Mouse (Mus musculus) G1E (cell line): ENCODE measurements around the gene C1galt1c1. TPM values are rescaled to one million over a fixed set of nuclear protein-coding genes. Genes with fewer than 3 reads are reported as not detected.

Experiments
- ATAC-seq: 2 replicates; pipeline ENCODE4 v1.8.0; 2016; ENCODE audit warnings: mild to moderate bottlenecking; ENCODE audit not compliant: insufficient number of reproducible peaks, poor library complexity, low FRiP score, severe bottlenecking; ENCODE audit errors: extremely low read depth
- DNase-seq: peaks from one replicate; pipeline ENCODE4 v3.0.0; 2012; ENCODE audit warnings: low spot score
- H3K27me3 ChIP-seq: 2 replicates; pipeline ENCODE4 v1.6.1; 2012; ENCODE audit warnings: mild to moderate bottlenecking, low read length, inconsistent platforms; ENCODE audit not compliant: insufficient read depth
- H3K36me3 ChIP-seq: replicated peaks from 2 replicates; pipeline ENCODE3; 2012; ENCODE audit warnings: mild to moderate bottlenecking, inconsistent platforms
- H3K4me1 ChIP-seq: 2 replicates; pipeline ENCODE4 v1.6.1; 2012; ENCODE audit warnings: low read depth, low read length, inconsistent platforms, mixed read lengths; ENCODE audit not compliant: insufficient read depth
- H3K4me3 ChIP-seq: 2 replicates; pipeline ENCODE4 v1.5.1; 2012; ENCODE audit warnings: low read depth, mild to moderate bottlenecking, inconsistent platforms, low read length, moderate library complexity, mixed read lengths
- H3K9me3 ChIP-seq: replicated peaks from 2 replicates; pipeline ENCODE4 v1.6.1; 2012; ENCODE audit warnings: inconsistent platforms
- CTCF ChIP-seq: IDR thresholded peaks from 2 replicates; pipeline ENCODE4 v1.5.1; 2012; ENCODE audit warnings: low read depth, low read length, inconsistent platforms, mixed read lengths
- GATA1 ChIP-seq: IDR thresholded peaks from 2 replicates; pipeline ENCODE4 v1.6.1; 2012; ENCODE audit warnings: borderline replicate concordance, low read length, inconsistent platforms, mixed read lengths
- GATA2 ChIP-seq: IDR thresholded peaks from 2 replicates; pipeline ENCODE4 v1.6.1; 2012; ENCODE audit warnings: low read depth, low read length, inconsistent platforms, borderline replicate concordance
- POLR2AphosphoS5 ChIP-seq: IDR thresholded peaks from 2 replicates; pipeline ENCODE4 v1.6.1; 2012; ENCODE audit warnings: low read depth, low read length, inconsistent platforms; ENCODE audit not compliant: insufficient replicate concordance
- TAL1 ChIP-seq: conservative IDR thresholded peaks from 2 replicates; pipeline ENCODE4 v1.6.1; 2012; ENCODE audit warnings: low read depth, low read length, inconsistent platforms, mixed read lengths
- polyA plus RNA-seq: library from polyadenylated mRNA; stranded (reverse); fragments of >175 nt; gene quantifications from 2 replicates; pipeline ENCODE4 v1.2.3, GENCODE M21; 2012
- total RNA-seq, 2 experiments: library from RNA; stranded (forward) in 1 of 2; stranded (reverse) in 1 of 2; fragments of 200-1000 nt in 1 of 2; fragments of >200 nt in 1 of 2; fragmentation: Nextera tagmentation in 1 of 2; gene quantifications; 2 replicates each; pipeline ENCODE4 v1.2.3; 2014 to 2017

The C1galt1c1 gene
- total RNA-seq (2014; fragmentation: Nextera tagmentation): 14.7 and 18.8 TPM in 2 replicates
- total RNA-seq (2017): 28.4 and 33.3 TPM in 2 replicates
- polyA plus RNA-seq: 0.25 and 0.50 TPM in 2 replicates

DNA sequence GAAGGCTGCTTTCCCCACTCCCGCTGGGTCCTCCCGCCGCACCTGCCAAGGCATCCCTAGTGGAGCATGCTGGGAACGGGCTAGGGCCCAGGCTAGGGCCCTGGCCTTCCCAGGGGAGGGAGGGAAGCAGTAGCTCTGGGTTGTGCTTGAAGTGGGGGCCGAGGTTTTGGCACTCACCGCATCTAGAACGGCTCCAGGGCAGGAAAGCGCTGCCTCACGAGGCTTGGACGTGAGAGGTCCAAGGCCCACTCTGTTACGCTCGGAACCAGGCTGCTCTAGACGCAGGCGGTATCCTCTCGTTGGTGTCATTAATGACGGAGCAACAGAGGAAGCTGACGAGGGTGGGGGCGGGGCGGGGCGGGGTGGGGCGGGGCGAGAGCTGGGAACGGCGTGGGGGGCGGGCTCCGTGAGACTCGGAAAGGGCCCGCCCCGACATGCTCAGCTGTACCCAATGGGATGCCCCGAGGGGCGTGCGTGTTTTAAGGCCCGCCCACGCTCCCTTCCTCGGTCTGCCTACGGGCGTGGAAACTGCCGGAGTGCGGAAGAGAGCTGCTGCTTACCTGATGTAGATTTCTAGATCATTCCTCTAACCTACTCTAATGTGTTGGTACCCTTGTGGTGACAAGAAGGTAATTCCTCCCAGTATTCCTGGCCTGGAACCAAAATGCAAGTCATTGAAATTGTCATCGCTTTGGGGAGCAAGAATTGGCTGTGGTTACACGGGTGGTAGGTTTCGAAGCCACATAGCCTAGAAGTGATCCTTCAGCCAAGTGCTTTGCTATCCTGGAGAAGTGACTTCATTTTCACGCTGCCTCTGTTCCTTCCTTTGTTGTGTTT, at the start of gene C1galt1c1:
TSS of gene C1galt1c1 (minus strand) at position 287 of the 837 bp plus-strand sequence.
- TF ChIP-seq GATA1 (no peak), GATA2 (no peak), TAL1 (no peak), CTCF (no peak)
- peak; percentile 97 for ATAC-seq
- H3K4me1 ChIP-seq: peaks cover 14% of the 10 kb centered on the region
- H3K9me3 ChIP-seq: no peaks in the 10 kb centered on the region
- peaks cover 13% of the 10 kb centered on the region for H3K36me3 ChIP-seq
- peak; percentile 75 for DNase-seq
- no peaks in the 10 kb centered on the region for H3K27me3 ChIP-seq
- H3K4me3 ChIP-seq: peak within 1 kb of the TSS; percentile 78

DNA sequence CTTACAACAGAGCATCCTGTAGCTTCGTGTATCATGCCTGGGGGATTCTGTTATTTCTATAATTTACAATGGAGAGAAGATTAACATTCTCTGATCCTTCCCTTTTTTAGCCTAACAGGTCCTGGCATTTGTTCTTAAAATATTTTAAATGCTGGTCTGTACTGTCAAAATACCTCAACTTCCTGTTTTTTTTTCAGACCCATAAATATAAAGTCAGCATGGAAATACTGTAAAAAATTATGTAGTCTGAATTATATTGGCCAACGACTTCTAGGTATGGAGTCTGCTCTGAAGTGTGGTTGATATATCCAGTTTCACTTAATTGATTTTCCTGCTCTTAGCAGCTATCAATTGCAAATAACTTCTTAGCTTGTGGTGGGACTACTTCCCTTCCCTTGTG, 47.1 kb upstream of the C1galt1c1 start:
- no peak for TF ChIP-seq GATA2
- Histone ChIP-seq H3K4me3 (no peak overlapping the region), H3K9me3 (no peaks in the 10 kb centered on the region), H3K4me1 (no peaks in the 10 kb centered on the region), H3K27me3 (no peaks in the 10 kb centered on the region), H3K36me3 (no peaks in the 10 kb centered on the region)
- ATAC-seq (no peak), DNase-seq (no peak)

DNA sequence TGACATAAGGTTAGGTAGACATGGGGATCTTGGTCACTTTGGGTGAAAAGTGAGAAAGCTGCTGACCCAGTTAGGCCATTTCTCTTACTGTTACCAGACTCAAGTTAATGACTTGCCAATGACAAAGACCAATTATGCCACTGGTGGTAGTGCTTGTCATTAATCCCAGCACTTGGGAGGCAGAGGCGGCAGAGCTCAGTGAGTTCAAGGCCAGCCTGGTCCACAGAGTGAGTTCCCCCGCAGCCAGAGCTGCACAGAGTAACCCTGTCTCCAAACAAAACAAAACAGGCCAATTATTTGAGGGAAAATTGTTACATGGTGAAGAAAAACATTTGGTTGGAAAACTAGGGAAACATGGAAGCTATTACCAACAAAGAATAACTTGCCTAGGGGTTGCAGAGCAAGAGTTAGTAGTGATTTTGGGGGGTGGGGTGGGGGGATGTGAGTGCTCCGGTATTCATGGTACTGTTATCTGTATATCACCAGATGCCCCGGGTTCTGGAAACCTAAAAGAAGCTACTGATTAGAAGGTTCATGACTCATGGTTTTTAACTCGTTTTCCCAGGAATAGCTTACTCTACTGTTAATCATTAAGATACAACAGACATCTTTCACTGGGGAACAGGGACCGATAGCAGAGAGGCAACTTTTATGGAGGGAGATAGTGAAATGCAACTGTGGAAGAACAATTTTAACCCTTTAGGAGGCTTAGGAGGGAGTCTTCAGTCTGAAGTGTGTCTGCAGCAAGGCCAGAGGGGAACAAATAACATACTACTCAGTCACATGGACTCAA, 34.4 kb upstream of the C1galt1c1 start:
- H3K4me1 ChIP-seq: no peaks in the 10 kb centered on the region
- no peak for DNase-seq
- H3K27me3 ChIP-seq: no peaks in the 10 kb centered on the region
- no peak overlapping the region for H3K4me3 ChIP-seq
- no peak for TF ChIP-seq GATA1
- no peak for TF ChIP-seq GATA2
- no peak for TF ChIP-seq CTCF
- no peak for TF ChIP-seq TAL1
- TF ChIP-seq POLR2AphosphoS5: no peak
- H3K9me3 ChIP-seq: no peaks in the 10 kb centered on the region
- no peaks in the 10 kb centered on the region for H3K36me3 ChIP-seq
- no peak for ATAC-seq

DNA sequence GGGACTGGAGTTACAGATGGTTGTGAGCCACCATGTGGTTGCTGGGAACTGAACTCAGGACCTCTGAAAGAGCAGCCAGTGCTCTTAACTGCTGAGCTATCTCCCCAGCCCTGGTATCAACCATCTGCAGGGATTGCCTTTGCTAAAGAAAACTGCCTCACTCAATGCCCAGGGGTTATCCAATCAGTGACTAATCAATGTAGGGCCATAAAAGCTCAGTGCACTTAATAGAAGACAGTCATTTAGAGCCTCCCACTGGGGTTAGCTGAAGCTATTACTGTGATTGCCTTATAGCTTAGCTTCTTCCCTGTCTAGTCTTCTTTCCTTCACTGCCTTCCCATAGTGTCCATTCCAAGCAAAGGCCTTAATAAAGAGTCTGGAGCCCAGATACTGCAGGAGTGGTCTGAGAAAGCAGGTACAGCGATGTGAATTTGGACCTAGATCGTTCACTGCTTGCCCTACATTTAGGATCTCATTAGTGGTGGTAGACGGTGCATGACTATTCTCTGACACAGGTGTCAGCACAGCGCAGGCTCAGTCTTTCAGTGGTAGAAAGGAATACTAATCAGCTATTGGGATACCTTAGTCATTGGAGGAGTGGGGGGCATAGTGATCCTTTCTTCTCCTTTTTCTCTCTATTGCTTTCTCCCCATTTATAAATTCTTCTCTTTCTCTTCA, 21.5 kb upstream of the C1galt1c1 start:
- Histone ChIP-seq H3K4me3 (no peak overlapping the region), H3K9me3 (no peaks in the 10 kb centered on the region), H3K4me1 (no peaks in the 10 kb centered on the region), H3K27me3 (no peaks in the 10 kb centered on the region; the same call in 1 of the 2 replicates), H3K36me3 (no peaks in the 10 kb centered on the region)
- DNase-seq (no peak), ATAC-seq (no peak)
- TF ChIP-seq TAL1: no peak
- no peak for TF ChIP-seq CTCF
- no peak for TF ChIP-seq POLR2AphosphoS5
- TF ChIP-seq GATA2: no peak
- no peak for TF ChIP-seq GATA1

- Histone ChIP-seq H3K4me3 (no peak overlapping the region), H3K9me3 (no peaks in the 10 kb centered on the region), H3K36me3 (no peaks in the 10 kb centered on the region), H3K4me1 (no peaks in the 10 kb centered on the region), H3K27me3 (no peaks in the 10 kb centered on the region; the same call in 1 of the 2 replicates)
- TF ChIP-seq CTCF: no peak
- TF ChIP-seq TAL1: no peak
- TF ChIP-seq POLR2AphosphoS5: no peak
- no peak for TF ChIP-seq GATA1
- TF ChIP-seq GATA2: no peak
- ATAC-seq (no peak), DNase-seq (no peak)
Observed at GRCm38 (mm10) chrX:38654681-38655080, 19.8 kb upstream of the C1galt1c1 start.

GRCm38 (mm10) chrX:38653181-38653580, 18.3 kb upstream of the C1galt1c1 start:
- no peak overlapping the region for H3K4me3 ChIP-seq
- ATAC-seq: no peak
- H3K36me3 ChIP-seq: no peaks in the 10 kb centered on the region
- DNase-seq: no peak
- no peaks in the 10 kb centered on the region for H3K4me1 ChIP-seq
- H3K27me3 ChIP-seq: no peaks in the 10 kb centered on the region
- H3K9me3 ChIP-seq: no peaks in the 10 kb centered on the region
- TF ChIP-seq TAL1: no peak
- no peak for TF ChIP-seq GATA2
- no peak for TF ChIP-seq GATA1
- no peak for TF ChIP-seq CTCF
- no peak for TF ChIP-seq POLR2AphosphoS5
